19 mouse cellular contexts compared by ENCODE assay signal in the genomic region with DNA sequence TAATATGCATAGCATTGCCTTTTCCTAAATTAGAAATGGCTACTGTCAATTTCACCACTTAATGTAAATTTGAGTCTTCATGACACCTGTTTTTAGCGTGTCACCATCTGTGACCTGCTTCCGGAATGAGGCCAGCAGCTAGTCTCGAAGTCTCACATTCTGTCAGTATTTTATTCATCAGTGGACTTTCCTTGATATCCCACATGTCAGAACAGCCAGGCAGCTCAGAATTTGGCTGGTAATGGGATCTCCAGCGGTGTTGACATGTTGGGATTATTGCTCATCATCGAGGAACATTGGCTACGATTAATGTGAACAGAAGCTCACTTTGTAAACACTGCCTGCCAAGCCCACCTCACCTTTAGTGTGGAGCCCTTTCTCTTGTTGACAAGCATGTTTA.
A peak's percentile ranks its signal among the peaks of the same experiment; 100 is the strongest.
DNase-seq lines count a peak whose midpoint lies in the region; ATAC-seq and TF ChIP-seq lines count a peak whose summit lies in the region.
"Had no signal": no experiment of that assay in that cellular context is flagged by ENCODE, and none has a peak within 500 bp of the region (broad histone marks: within the 10 kb centered on the region; RNA-seq: fewer than 3 reads in every experiment).

No protein-coding gene starts in this region.

- no peak for TF ChIP-seq POLR2A in brain, embryonic 14.5 days (IDR thresholded peaks at IDR 0.05; ENCODE audit: borderline replicate concordance, extremely low read depth, insufficient read depth, insufficient read length, poor library complexity, severe bottlenecking)

- H3K9me3 ChIP-seq in hindbrain, postnatal 0 days (ENCODE audit: low read length) = no peaks in the 10 kb centered on the region
- no peaks in the 10 kb centered on the region for H3K9me3 ChIP-seq in hindbrain, embryonic 13.5 days
- no peaks in the 10 kb centered on the region for H3K9me3 ChIP-seq in midbrain, embryonic 11.5 days (ENCODE audit: control insufficient read depth, low read length)
- no peaks in the 10 kb centered on the region for H3K9me3 ChIP-seq in midbrain, embryonic 10.5 days (replicated peaks)
- H3K9me3 ChIP-seq: embryonic facial prominence, embryonic 10.5 days; embryonic facial prominence, embryonic 12.5 days; forebrain, embryonic 15.5 days had no signal

- H3K27ac ChIP-seq in hindbrain, postnatal 0 days = no peak overlapping the region
- H3K27ac ChIP-seq in hindbrain, embryonic 13.5 days = no peak overlapping the region
- H3K27ac ChIP-seq in midbrain, embryonic 11.5 days (ENCODE audit: low read depth, low read length) = no peak overlapping the region
- no peak overlapping the region for H3K27ac ChIP-seq in midbrain, embryonic 10.5 days (replicated peaks)
- H3K27ac ChIP-seq: embryonic facial prominence, embryonic 10.5 days; embryonic facial prominence, embryonic 12.5 days had no signal

- H3K4me2 ChIP-seq in hindbrain, postnatal 0 days (ENCODE audit: low read depth, low read length) = no peak overlapping the region
- H3K4me2 ChIP-seq in hindbrain, embryonic 13.5 days = no peak overlapping the region
- H3K4me2 ChIP-seq in midbrain, embryonic 11.5 days = no peak overlapping the region
- H3K4me2 ChIP-seq: embryonic facial prominence, embryonic 12.5 days; forebrain, embryonic 15.5 days had no signal

- no peaks in the 10 kb centered on the region for H3K27me3 ChIP-seq in hindbrain, postnatal 0 days (ENCODE audit: insufficient read depth, low read length)
- no peaks in the 10 kb centered on the region for H3K27me3 ChIP-seq in hindbrain, embryonic 13.5 days
- H3K27me3 ChIP-seq in midbrain, embryonic 11.5 days (ENCODE audit: control insufficient read depth, insufficient read depth, low read length) = no peaks in the 10 kb centered on the region
- 0 out of 2 replicates have a peak, but pooled peaks cover 3% of the 10 kb centered on the region for H3K27me3 ChIP-seq in midbrain, embryonic 10.5 days (ENCODE audit: low read depth, poor library complexity, severe bottlenecking)
- H3K27me3 ChIP-seq: embryonic facial prominence, embryonic 12.5 days; forebrain, embryonic 15.5 days had no signal

- H3K4me3 ChIP-seq in hindbrain, postnatal 0 days (ENCODE audit: low read length) = no peak overlapping the region
- no peak overlapping the region for H3K4me3 ChIP-seq in hindbrain, embryonic 13.5 days
- no peak overlapping the region for H3K4me3 ChIP-seq in midbrain, embryonic 11.5 days (ENCODE audit: low read depth, low read length)
- no peak overlapping the region for H3K4me3 ChIP-seq in midbrain, embryonic 10.5 days
- H3K4me3 ChIP-seq: embryonic facial prominence, embryonic 10.5 days; embryonic facial prominence, embryonic 12.5 days; forebrain, embryonic 15.5 days had no signal

- no peak for TF ChIP-seq CTCF in hindbrain, postnatal 0 days (IDR thresholded peaks at IDR 0.05; ENCODE audit: low read depth)
- no peak for TF ChIP-seq CTCF in brain, embryonic 14.5 days (IDR thresholded peaks at IDR 0.05; ENCODE audit: borderline replicate concordance, extremely low read depth, insufficient read depth, insufficient read length)

- ATAC-seq in cerebellum, adult (ENCODE audit: insufficient number of reproducible peaks, low FRiP score, low TSS enrichment) = no peak
- 0 out of 2 replicates have a peak, but pooled peaks have one; percentile 40 for ATAC-seq in hindbrain, postnatal 0 days
- ATAC-seq in hindbrain, embryonic 13.5 days (ENCODE audit: low FRiP score) = no peak
- ATAC-seq in midbrain, embryonic 11.5 days (ENCODE audit: low FRiP score) = no peak
- ATAC-seq: forebrain, embryonic 15.5 days; forebrain, postnatal 0 days had no signal

- 66% methylated on average over 6 of the region's 6 CpGs for WGBS in hindbrain, postnatal 0 days
- WGBS in hindbrain, embryonic 13.5 days = 88% methylated on average over 6 of the region's 6 CpGs
- WGBS in midbrain, embryonic 11.5 days = 94% methylated on average over 6 of the region's 6 CpGs
- 94% methylated on average over 6 of the region's 6 CpGs for WGBS in midbrain, embryonic 10.5 days

- H3K4me1 ChIP-seq in hindbrain, postnatal 0 days (ENCODE audit: insufficient read depth, low read length) = no peaks in the 10 kb centered on the region
- no peaks in the 10 kb centered on the region; the same call in 1 of the 2 replicates for H3K4me1 ChIP-seq in hindbrain, embryonic 13.5 days (replicated peaks)
- peaks cover 9% of the 10 kb centered on the region; the same call in 1 of the 2 replicates for H3K4me1 ChIP-seq in midbrain, embryonic 11.5 days (ENCODE audit: control insufficient read depth, insufficient read depth, low read length)
- H3K4me1 ChIP-seq in midbrain, embryonic 10.5 days = peaks cover 16% of the 10 kb centered on the region
- H3K4me1 ChIP-seq: embryonic facial prominence, embryonic 10.5 days; embryonic facial prominence, embryonic 12.5 days had no signal

- peak; percentile 76 to 79 for DNase-seq in cerebellum, postnatal 14 days
- peak; percentile 53 for DNase-seq in hindbrain, postnatal 0 days (ENCODE audit: low spot score)
- DNase-seq in midbrain, embryonic 11.5 days (ENCODE audit: low spot score, missing footprints) = peak; percentile 14
- no peak for DNase-seq in midbrain, embryonic 10.5 days (ENCODE audit: low spot score)
- peak; percentile 54 for DNase-seq in brain, embryonic 14.5 days (ENCODE audit: low read depth)
- no peak for DNase-seq in thymus, postnatal 14 days
- DNase-seq: adrenal gland, adult 2 months; adrenal gland, postnatal 10 days; adrenal gland, postnatal 25 days; cerebellum, adult 11 months; cerebellum, adult 18-20 months; cerebellum, adult 8-10 months; cerebellum, adult 9-11 months; forebrain, postnatal 0 days had no signal

- no peak overlapping the region for H3K9ac ChIP-seq in hindbrain, postnatal 0 days (replicated peaks; ENCODE audit: low read length)
- no peak overlapping the region for H3K9ac ChIP-seq in hindbrain, embryonic 13.5 days
- H3K9ac ChIP-seq in midbrain, embryonic 11.5 days (ENCODE audit: low read length) = no peak overlapping the region
- H3K9ac ChIP-seq: embryonic facial prominence, embryonic 12.5 days; forebrain, embryonic 15.5 days; forebrain, postnatal 0 days had no signal

- H3K36me3 ChIP-seq in hindbrain, postnatal 0 days (ENCODE audit: insufficient read depth, low read length) = no peaks in the 10 kb centered on the region
- no peaks in the 10 kb centered on the region for H3K36me3 ChIP-seq in hindbrain, embryonic 13.5 days
- no peaks in the 10 kb centered on the region for H3K36me3 ChIP-seq in midbrain, embryonic 11.5 days (ENCODE audit: control insufficient read depth, insufficient read depth, low read length)
- no peaks in the 10 kb centered on the region for H3K36me3 ChIP-seq in midbrain, embryonic 10.5 days
- H3K36me3 ChIP-seq: embryonic facial prominence, embryonic 10.5 days; embryonic facial prominence, embryonic 12.5 days; forebrain, embryonic 15.5 days had no signal

Comparison
In these comparisons a context has a peak if more than half of its experiments do, and no peak if none do; other contexts are left out.
1. DNase-seq: peak in cerebellum, postnatal 14 days (2 of 2), hindbrain, postnatal 0 days (single experiment), midbrain, embryonic 11.5 days (single experiment) and brain, embryonic 14.5 days (single experiment); none in midbrain, embryonic 10.5 days (single experiment) and thymus, postnatal 14 days (single experiment).